Mouse (Mus musculus): ENCODE measurements around the gene Gm10837. TPM values are rescaled to one million over a fixed set of nuclear protein-coding genes. Genes with fewer than 3 reads are reported as not detected.

The Gm10837 gene
- polyA plus RNA-seq, 1 experiment: not detected

DNA sequence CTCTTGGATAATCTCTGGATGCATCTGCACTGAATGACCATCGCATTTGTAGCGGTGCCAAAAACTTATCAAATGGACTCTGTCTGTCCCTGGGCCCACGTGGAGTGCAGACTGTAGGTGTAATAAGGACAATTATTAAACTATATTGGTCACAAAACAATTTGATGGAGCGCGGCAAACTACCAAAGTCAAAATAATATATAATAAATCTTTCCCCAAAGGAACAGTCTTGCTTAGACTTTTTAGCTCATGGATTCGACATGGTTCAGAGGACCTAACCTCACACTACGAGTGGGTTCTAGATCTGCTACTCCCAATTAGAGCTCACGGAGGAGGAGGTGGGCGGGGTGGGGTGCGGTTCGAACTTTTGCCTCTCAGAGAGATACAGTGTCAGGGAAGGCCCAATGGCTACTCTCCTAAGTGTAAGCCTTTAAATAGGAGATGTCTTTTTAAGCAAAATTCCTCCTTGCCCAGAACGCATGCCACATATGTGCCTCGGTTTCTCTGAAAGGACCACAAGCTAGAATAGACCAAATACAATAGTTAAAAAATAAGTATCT, 24.4 kb upstream of the Gm10837 start:
- no peak overlapping the region for H3K27ac ChIP-seq (ENCODE audit: insufficient read depth, low read depth, low read length)
- peaks cover 77% of the 10 kb centered on the region for H3K27me3 ChIP-seq (ENCODE audit: control insufficient read depth, insufficient read depth, low read length)
- H3K36me3 ChIP-seq (ENCODE audit: control insufficient read depth, insufficient read depth, low read length): no peaks in the 10 kb centered on the region
- WGBS: 27% methylated on average over 13 of the region's 13 CpGs
- peaks cover 12% of the 10 kb centered on the region for H3K4me1 ChIP-seq (ENCODE audit: control insufficient read depth, insufficient read depth, insufficient read length, low read length)
- no peak overlapping the region for H3K4me3 ChIP-seq (ENCODE audit: low read depth, low read length)
- TF ChIP-seq CTCF (IDR thresholded peaks at IDR 0.05; ENCODE audit: extremely low read depth, insufficient read length, insufficient replicate concordance, low read depth, low read length) (no peak), POLR2A (IDR thresholded peaks at IDR 0.05; ENCODE audit: low read depth, low read length) (no peak)

DNA sequence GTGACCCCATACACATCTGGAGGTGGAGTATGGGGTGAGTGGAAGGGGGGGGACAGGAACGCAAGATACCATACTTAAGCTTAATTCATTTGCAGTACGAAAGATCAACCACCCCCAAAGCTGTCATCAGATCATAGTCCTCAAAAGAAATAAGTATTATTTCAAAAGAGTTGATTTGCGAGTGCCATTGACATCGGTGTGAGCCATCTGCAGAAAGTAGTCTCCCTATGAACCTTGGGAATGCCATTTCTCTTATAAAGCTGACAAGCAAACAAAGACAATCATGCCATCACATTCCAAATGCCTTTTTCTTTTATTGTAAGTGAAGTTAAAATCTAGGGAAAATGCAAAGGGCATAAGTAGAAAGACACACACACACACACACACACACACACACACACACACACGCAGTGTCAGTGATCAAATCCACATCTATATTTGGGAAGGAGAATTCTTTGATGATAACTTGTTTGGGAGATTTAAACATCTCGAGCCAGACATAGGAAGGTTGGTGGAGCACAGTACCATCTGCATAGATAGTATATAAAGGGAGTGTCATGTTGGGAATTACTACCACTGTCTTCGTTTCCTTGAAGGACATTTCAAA, 23.5 kb upstream of the Gm10837 start:
- TF ChIP-seq POLR2A (IDR thresholded peaks at IDR 0.05; ENCODE audit: low read depth, low read length) (no peak), CTCF (IDR thresholded peaks at IDR 0.05; ENCODE audit: extremely low read depth, insufficient read length, insufficient replicate concordance, low read depth, low read length) (no peak)
- Histone ChIP-seq H3K27me3 (ENCODE audit: control insufficient read depth, insufficient read depth, low read length) (peaks cover 82% of the 10 kb centered on the region), H3K4me3 (ENCODE audit: low read depth, low read length) (no peak overlapping the region), H3K27ac (ENCODE audit: insufficient read depth, low read depth, low read length) (no peak overlapping the region), H3K4me1 (ENCODE audit: control insufficient read depth, insufficient read depth, insufficient read length, low read length) (peaks cover 12% of the 10 kb centered on the region), H3K36me3 (ENCODE audit: control insufficient read depth, insufficient read depth, low read length) (no peaks in the 10 kb centered on the region)
- 53% methylated on average over 7 of the region's 7 CpGs for WGBS

DNA sequence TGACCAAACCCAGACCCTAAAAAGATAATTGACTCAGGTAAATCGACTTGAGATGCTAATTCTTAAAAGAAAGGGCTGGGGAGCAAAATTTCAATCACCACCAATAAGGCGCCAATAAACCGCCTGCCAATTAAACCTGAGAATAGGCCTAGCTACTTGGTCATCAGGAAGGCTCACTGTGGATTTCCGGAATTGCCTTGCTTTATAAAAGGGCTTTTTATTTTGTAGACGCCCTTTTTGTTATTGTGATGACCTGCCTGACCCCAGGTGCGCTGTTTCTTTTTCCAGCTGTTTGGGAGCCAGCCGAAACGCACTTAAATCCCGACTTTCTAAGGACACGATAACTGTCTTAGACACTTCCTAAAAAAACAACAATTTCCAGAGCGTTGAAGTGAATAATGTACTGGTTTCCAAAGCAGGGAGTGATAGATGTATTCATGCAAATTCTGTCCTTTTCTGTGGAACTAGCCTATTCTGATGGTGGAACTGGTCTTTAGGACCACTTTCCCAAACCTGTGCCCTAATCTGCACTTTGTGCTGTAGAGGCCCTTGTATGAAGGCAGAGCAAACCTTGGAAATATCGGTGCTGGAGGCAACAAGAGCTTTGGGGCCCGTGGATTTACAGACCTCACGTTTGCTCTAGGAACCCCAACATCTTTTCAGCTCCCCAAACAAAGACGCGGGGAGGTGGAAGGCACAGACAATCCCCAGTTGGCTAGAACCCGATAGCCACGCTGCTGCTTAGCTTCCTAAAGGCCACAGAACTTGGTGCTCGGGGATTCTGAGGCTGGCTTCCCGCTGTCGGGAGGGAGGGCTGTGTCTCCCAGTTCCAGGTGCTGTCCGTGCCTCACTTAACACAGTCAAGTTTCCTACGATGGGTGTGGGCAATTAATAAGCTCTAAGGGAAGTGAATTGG, 22.2 kb upstream of the Gm10837 start:
- no peak overlapping the region for H3K27ac ChIP-seq (ENCODE audit: insufficient read depth, low read depth, low read length)
- WGBS: 10% methylated on average over 23 of the region's 23 CpGs
- no peak for TF ChIP-seq POLR2A (IDR thresholded peaks at IDR 0.05; ENCODE audit: low read depth, low read length)
- TF ChIP-seq CTCF (IDR thresholded peaks at IDR 0.05; ENCODE audit: extremely low read depth, insufficient read length, insufficient replicate concordance, low read depth, low read length): no peak
- no peaks in the 10 kb centered on the region for H3K36me3 ChIP-seq (ENCODE audit: control insufficient read depth, insufficient read depth, low read length)
- no peak overlapping the region for H3K4me3 ChIP-seq (ENCODE audit: low read depth, low read length)
- H3K27me3 ChIP-seq (ENCODE audit: control insufficient read depth, insufficient read depth, low read length): peaks cover 81% of the 10 kb centered on the region
- H3K4me1 ChIP-seq (ENCODE audit: control insufficient read depth, insufficient read depth, insufficient read length, low read length): peaks cover 12% of the 10 kb centered on the region

- Histone ChIP-seq H3K27ac (ENCODE audit: insufficient read depth, low read depth, low read length) (no peak overlapping the region), H3K27me3 (ENCODE audit: control insufficient read depth, insufficient read depth, low read length) (peaks cover 81% of the 10 kb centered on the region), H3K36me3 (ENCODE audit: control insufficient read depth, insufficient read depth, low read length) (no peaks in the 10 kb centered on the region), H3K4me3 (ENCODE audit: low read depth, low read length) (no peak overlapping the region), H3K4me1 (ENCODE audit: control insufficient read depth, insufficient read depth, insufficient read length, low read length) (peaks cover 10% of the 10 kb centered on the region)
- 6% methylated on average over 28 of the region's 28 CpGs for WGBS
- no peak for TF ChIP-seq POLR2A (IDR thresholded peaks at IDR 0.05; ENCODE audit: low read depth, low read length)
- TF ChIP-seq CTCF (IDR thresholded peaks at IDR 0.05; ENCODE audit: extremely low read depth, insufficient read length, insufficient replicate concordance, low read depth, low read length): no peak
These were observed 21.2 kb upstream of the Gm10837 start for GRCm38 (mm10) chr14:122468971-122469755.

- H3K27me3 ChIP-seq (ENCODE audit: control insufficient read depth, insufficient read depth, low read length): peaks cover 84% of the 10 kb centered on the region
These were observed 18.8 kb upstream of the Gm10837 start for GRCm38 (mm10) chr14:122471449-122472085.

GRCm38 (mm10) chr14:122472161-122472560, 18.2 kb upstream of the Gm10837 start:
- TF ChIP-seq POLR2A (IDR thresholded peaks at IDR 0.05; ENCODE audit: low read depth, low read length): no peak
- TF ChIP-seq CTCF (IDR thresholded peaks at IDR 0.05; ENCODE audit: extremely low read depth, insufficient read length, insufficient replicate concordance, low read depth, low read length): no peak
- Histone ChIP-seq H3K36me3 (ENCODE audit: control insufficient read depth, insufficient read depth, low read length) (no peaks in the 10 kb centered on the region), H3K4me3 (ENCODE audit: low read depth, low read length) (no peak overlapping the region), H3K4me1 (ENCODE audit: control insufficient read depth, insufficient read depth, insufficient read length, low read length) (peaks cover 9% of the 10 kb centered on the region), H3K27me3 (ENCODE audit: control insufficient read depth, insufficient read depth, low read length) (peaks cover 84% of the 10 kb centered on the region), H3K27ac (ENCODE audit: insufficient read depth, low read depth, low read length) (no peak overlapping the region)
- 2% methylated on average over 13 of the region's 13 CpGs for WGBS

More at GRCm38 (mm10) chr14:122471449-122472085, 18.8 kb upstream of the Gm10837 start:
- Histone ChIP-seq H3K36me3 (ENCODE audit: control insufficient read depth, insufficient read depth, low read length) (no peaks in the 10 kb centered on the region), H3K4me3 (ENCODE audit: low read depth, low read length) (no peak overlapping the region), H3K27ac (ENCODE audit: insufficient read depth, low read depth, low read length) (no peak overlapping the region), H3K4me1 (ENCODE audit: control insufficient read depth, insufficient read depth, insufficient read length, low read length) (peaks cover 9% of the 10 kb centered on the region)
- TF ChIP-seq CTCF (IDR thresholded peaks at IDR 0.05; ENCODE audit: extremely low read depth, insufficient read length, insufficient replicate concordance, low read depth, low read length): no peak
- TF ChIP-seq POLR2A (IDR thresholded peaks at IDR 0.05; ENCODE audit: low read depth, low read length): no peak
- 11% methylated on average over 31 of the region's 31 CpGs for WGBS
